Mouse (Mus musculus) neural tube, embryonic 14.5 days (tissue): ENCODE data around the gene Cd46. TPM values are rescaled to one million over a fixed set of nuclear protein-coding genes. Genes with fewer than 3 reads are reported as not detected.

Source experiments
- ATAC-seq: fragments of 200-750 bp; cut with Nextera tagmentation; 2 replicates; pipeline ENCODE4 v1.8.0; 2017; ENCODE audit warnings: low read depth, mild to moderate bottlenecking, moderate TSS enrichment, moderate library complexity
- H3K27ac ChIP-seq: fragments of 300-500 bp; sonication (generic); 2 replicates; pipeline ENCODE4 v1.5.1; 2014; ENCODE audit warnings: low read depth, mild to moderate bottlenecking, control low read depth, low read length, moderate library complexity, mixed read lengths
- H3K27me3 ChIP-seq: fragments of 300-500 bp; sonication (generic); 2 replicates; pipeline ENCODE4 v1.6.1; 2014; ENCODE audit warnings: low read length; ENCODE audit not compliant: control insufficient read depth, insufficient read depth
- H3K36me3 ChIP-seq: fragments of 300-500 bp; sonication (generic); 2 replicates; pipeline ENCODE4 v1.6.1; 2014; ENCODE audit warnings: low read length, mixed read lengths; ENCODE audit not compliant: control insufficient read depth, insufficient read depth
- H3K4me1 ChIP-seq: fragments of 300-500 bp; sonication (generic); 2 replicates; pipeline ENCODE4 v1.6.1; 2014; ENCODE audit warnings: low read length; ENCODE audit not compliant: control insufficient read depth, insufficient read depth
- H3K4me2 ChIP-seq: fragments of 300-500 bp; sonication (generic); 2 replicates; pipeline ENCODE4 v1.6.1; 2014; ENCODE audit warnings: mild to moderate bottlenecking, low read depth, low read length, control low read depth
- H3K4me3 ChIP-seq: fragments of 300-500 bp; sonication (generic); 2 replicates; pipeline ENCODE4 v1.5.1; 2014; ENCODE audit warnings: low read depth, low read length, control low read depth, mixed read lengths
- H3K9ac ChIP-seq: fragments of 300-500 bp; sonication (generic); replicated peaks from 2 replicates; pipeline ENCODE4 v1.6.1; 2014; ENCODE audit warnings: low read depth, mild to moderate bottlenecking, control low read depth, low read length, mixed read lengths
- H3K9me3 ChIP-seq: fragments of 300-500 bp; sonication (generic); 2 replicates; pipeline ENCODE4 v1.6.1; 2016; ENCODE audit warnings: low read length; ENCODE audit not compliant: control insufficient read depth
- WGBS: fragments of 180-500 bp; shearing (Covaris S2); extraction: QIAGEN DNeasy Blood & Tissue Kit; methylation state at CpG from one replicate; pipeline ENCODE4 v1.1.7; 2014; 5-methylcytosine and 5-hydroxymethylcytosine counted together
- polyA plus RNA-seq: library from polyadenylated mRNA; unstranded; fragments of >200 nt; fragmentation: Nextera tagmentation; extraction: Ambion mirVana; gene quantifications from 2 replicates; pipeline ENCODE4 v1.2.1, GENCODE M21; 2014

Gene Cd46
- polyA plus RNA-seq, 1 experiment from 2014 or later = 1.3 TPM

- no peak for ATAC-seq
- H3K36me3 ChIP-seq = no peaks in the 10 kb centered on the region
- H3K4me3 ChIP-seq = no peak overlapping the region
- no peaks in the 10 kb centered on the region for H3K27me3 ChIP-seq
- 90% methylated on average over 3 of the region's 3 CpGs for WGBS
- H3K4me2 ChIP-seq = no peak overlapping the region
- H3K4me1 ChIP-seq = no peaks in the 10 kb centered on the region
- no peaks in the 10 kb centered on the region for H3K9me3 ChIP-seq
- H3K27ac ChIP-seq = no peak overlapping the region
- H3K9ac ChIP-seq = no peak overlapping the region
These were observed 77.7 kb downstream of the Cd46 start for GRCm38 (mm10) chr1:195014201-195014885.

DNA sequence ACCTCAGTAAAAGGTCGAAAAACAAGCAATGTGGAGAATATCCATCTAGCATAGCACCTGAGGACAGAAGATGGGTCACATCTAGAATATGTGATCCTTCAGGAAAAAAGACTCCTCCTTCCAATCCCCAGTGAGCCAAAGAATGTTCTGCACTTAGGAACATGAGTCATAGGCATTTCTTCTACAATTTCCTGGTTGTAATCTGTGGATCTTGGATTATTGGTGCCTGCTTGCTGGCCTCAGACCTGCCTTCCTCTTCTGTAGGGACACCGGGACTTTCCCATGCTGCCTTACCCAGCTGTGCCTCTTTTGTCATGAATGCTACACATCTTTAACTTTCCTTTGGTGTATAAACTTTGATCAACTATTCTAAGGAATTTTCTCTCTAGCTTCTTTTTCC, 79.5 kb downstream of the Cd46 start:
- Histone ChIP-seq H3K27me3 (no peaks in the 10 kb centered on the region), H3K9ac (no peak overlapping the region), H3K4me1 (no peaks in the 10 kb centered on the region), H3K36me3 (no peaks in the 10 kb centered on the region), H3K27ac (no peak overlapping the region), H3K4me2 (no peak overlapping the region), H3K4me3 (no peak overlapping the region), H3K9me3 (no peaks in the 10 kb centered on the region)
- 94% methylated on average over 2 of the region's 2 CpGs for WGBS
- ATAC-seq = no peak

DNA sequence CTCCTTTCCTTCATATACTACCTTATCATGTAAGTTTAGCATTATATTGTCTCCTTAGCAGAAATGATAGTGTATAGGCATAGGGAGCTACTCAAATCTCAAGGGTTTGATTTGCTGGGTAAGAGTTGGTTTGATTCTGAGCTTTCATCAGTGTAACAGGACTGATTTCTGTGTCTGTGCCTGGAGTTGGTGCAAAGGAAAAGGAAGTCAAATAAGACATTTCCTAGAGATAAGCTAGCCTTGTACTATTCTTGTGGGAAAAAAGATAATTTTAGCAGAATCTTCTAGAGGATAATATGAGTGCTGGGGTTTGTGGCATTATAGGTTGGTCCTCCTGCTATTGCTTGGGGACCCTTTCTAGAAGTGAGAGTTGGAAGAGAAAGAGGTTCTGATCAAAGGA, 85.8 kb downstream of the Cd46 start:
- H3K4me1 ChIP-seq = no peaks in the 10 kb centered on the region

DNA sequence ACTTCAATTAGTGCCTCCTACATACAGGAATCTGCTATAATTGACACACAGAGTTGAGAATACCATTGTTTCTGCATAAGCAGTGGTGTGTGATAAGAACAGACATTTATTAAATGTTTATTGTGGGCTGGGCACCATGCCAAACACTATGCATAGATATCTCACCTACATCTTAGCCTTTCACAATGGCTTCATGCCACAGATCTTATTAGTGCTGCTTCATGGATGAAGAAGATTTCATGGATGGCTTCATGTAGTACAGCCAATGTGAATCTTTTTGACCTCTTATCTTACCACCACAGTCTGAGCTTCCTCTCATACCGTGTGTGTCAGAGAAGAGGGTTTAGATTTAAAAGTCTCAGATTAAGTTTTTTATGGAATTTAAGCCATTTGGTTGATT, 87.9 kb downstream of the Cd46 start:
- WGBS = 83% methylated on average over 1 of the region's 1 CpGs
- Histone ChIP-seq H3K27me3 (no peaks in the 10 kb centered on the region), H3K4me2 (no peak overlapping the region), H3K4me3 (no peak overlapping the region), H3K27ac (no peak overlapping the region), H3K9ac (no peak overlapping the region), H3K9me3 (no peaks in the 10 kb centered on the region), H3K4me1 (no peaks in the 10 kb centered on the region), H3K36me3 (no peaks in the 10 kb centered on the region)
- no peak for ATAC-seq

More for the DNA sequence above, 85.8 kb downstream of the Cd46 start:
- ATAC-seq = no peak
- Histone ChIP-seq H3K9ac (no peak overlapping the region), H3K4me2 (no peak overlapping the region), H3K27me3 (no peaks in the 10 kb centered on the region), H3K4me3 (no peak overlapping the region), H3K27ac (no peak overlapping the region), H3K9me3 (no peaks in the 10 kb centered on the region), H3K36me3 (no peaks in the 10 kb centered on the region)

DNA sequence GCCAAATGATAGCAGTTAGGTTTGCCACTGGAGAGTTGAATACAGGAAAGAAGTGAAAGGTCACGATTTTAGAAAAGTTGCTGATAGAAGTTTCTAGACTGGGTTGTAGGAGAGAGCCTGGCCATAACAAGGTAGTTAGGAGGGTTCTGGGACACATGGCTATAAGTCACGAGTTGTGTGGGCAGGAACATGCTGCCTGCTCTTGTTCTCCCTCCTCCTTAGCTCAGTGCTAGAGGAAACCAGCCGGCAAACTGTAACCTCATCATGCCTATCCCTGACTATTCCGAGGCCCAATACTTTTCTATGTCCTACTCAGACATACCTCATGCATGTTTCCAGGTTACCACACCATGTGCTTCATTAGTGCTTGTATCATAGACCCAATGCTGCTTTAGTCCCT, 88.7 kb downstream of the Cd46 start:
- Histone ChIP-seq H3K27me3 (no peaks in the 10 kb centered on the region), H3K9me3 (no peaks in the 10 kb centered on the region)
- 89% methylated on average over 4 of the region's 4 CpGs for WGBS

GRCm38 (mm10) chr1:194998396-194998795, 93.7 kb downstream of the Cd46 start:
- ATAC-seq = no peak
- 85% methylated on average over 1 of the region's 1 CpGs for WGBS

More for the DNA sequence above, 88.7 kb downstream of the Cd46 start:
- ATAC-seq = no peak
- H3K36me3 ChIP-seq = no peaks in the 10 kb centered on the region
- H3K4me3 ChIP-seq = no peak overlapping the region
- no peak overlapping the region for H3K9ac ChIP-seq
- H3K4me2 ChIP-seq = no peak overlapping the region
- no peaks in the 10 kb centered on the region for H3K4me1 ChIP-seq
- H3K27ac ChIP-seq = no peak overlapping the region

GRCm38 (mm10) chr1:194995196-194995595, 96.9 kb downstream of the Cd46 start:
- no peak for ATAC-seq
- 87% methylated on average over 2 of the region's 2 CpGs for WGBS
- Histone ChIP-seq H3K36me3 (no peaks in the 10 kb centered on the region), H3K9ac (no peak overlapping the region), H3K27ac (no peak overlapping the region), H3K4me1 (no peaks in the 10 kb centered on the region), H3K27me3 (no peaks in the 10 kb centered on the region), H3K9me3 (no peaks in the 10 kb centered on the region), H3K4me3 (no peak overlapping the region), H3K4me2 (no peak overlapping the region)

More at GRCm38 (mm10) chr1:194998396-194998795, 93.7 kb downstream of the Cd46 start:
- Histone ChIP-seq H3K27me3 (no peaks in the 10 kb centered on the region), H3K9me3 (no peaks in the 10 kb centered on the region), H3K4me2 (no peak overlapping the region), H3K4me1 (no peaks in the 10 kb centered on the region), H3K9ac (no peak overlapping the region), H3K4me3 (no peak overlapping the region), H3K27ac (no peak overlapping the region), H3K36me3 (no peaks in the 10 kb centered on the region)

- Histone ChIP-seq H3K4me1 (no peaks in the 10 kb centered on the region), H3K9ac (no peak overlapping the region), H3K4me3 (no peak overlapping the region), H3K27ac (no peak overlapping the region), H3K4me2 (no peak overlapping the region), H3K36me3 (no peaks in the 10 kb centered on the region), H3K27me3 (no peaks in the 10 kb centered on the region), H3K9me3 (no peaks in the 10 kb centered on the region)
- 89% methylated on average over 5 of the region's 5 CpGs for WGBS
- no peak for ATAC-seq
These were observed 97.8 kb downstream of the Cd46 start for GRCm38 (mm10) chr1:194994262-194994661.

- Histone ChIP-seq H3K4me2 (no peak overlapping the region), H3K4me3 (no peak overlapping the region)
- no peak for ATAC-seq
These were observed 98.5 kb downstream of the Cd46 start for GRCm38 (mm10) chr1:194993409-194993988.

More at GRCm38 (mm10) chr1:194993409-194993988, 98.5 kb downstream of the Cd46 start:
- H3K27ac ChIP-seq = no peak overlapping the region
- no peaks in the 10 kb centered on the region for H3K9me3 ChIP-seq
- no peaks in the 10 kb centered on the region for H3K27me3 ChIP-seq
- no peaks in the 10 kb centered on the region for H3K36me3 ChIP-seq
- no peak overlapping the region for H3K9ac ChIP-seq
- H3K4me1 ChIP-seq = no peaks in the 10 kb centered on the region
- 90% methylated on average over 1 of the region's 1 CpGs for WGBS
